Mouse (Mus musculus) liver, embryonic 11.5 days (tissue): ENCODE measurements at regions not wholly inside any gene's neighbourhood (a gene's known extent, or its start where the extent isn't known, plus 50 kb on each side); places are given as distances from the start of the nearest gene placed in this dataset.
A peak's percentile ranks its signal among the peaks of the same experiment; 100 is the strongest.

Experiments
- ATAC-seq: fragments of 200-750 bp; cut with Nextera tagmentation; replicated peaks from 2 replicates; pipeline ENCODE4 v1.8.0; 2017; ENCODE audit warnings: moderate number of reproducible peaks, mild to moderate bottlenecking, moderate TSS enrichment, moderate library complexity; ENCODE audit not compliant: low FRiP score
- DNase-seq: peaks from one replicate; pipeline ENCODE4 v3.0.0-alpha.2; 2017; ENCODE audit warnings: low spot score
- H3K27ac ChIP-seq: fragments of 300-500 bp; sonication (generic); 2 replicates; pipeline ENCODE4 v1.5.1; 2014; ENCODE audit warnings: mild to moderate bottlenecking, low read depth, low read length, control low read depth
- H3K27me3 ChIP-seq: fragments of 300-500 bp; sonication (generic); replicated peaks from 2 replicates; pipeline ENCODE4 v1.6.1; 2014; ENCODE audit warnings: low read length, mixed read lengths; ENCODE audit not compliant: control insufficient read depth, insufficient read depth
- H3K36me3 ChIP-seq: fragments of 300-500 bp; sonication (generic); 2 replicates; pipeline ENCODE4 v1.6.1; 2014; ENCODE audit warnings: mild to moderate bottlenecking, low read length, moderate library complexity, mixed read lengths; ENCODE audit not compliant: control insufficient read depth, insufficient read depth
- H3K4me1 ChIP-seq: fragments of 300-500 bp; sonication (generic); replicated peaks from 2 replicates; pipeline ENCODE4 v1.6.1; 2014; ENCODE audit warnings: low read length, mixed read lengths; ENCODE audit not compliant: control insufficient read depth, insufficient read depth
- H3K4me2 ChIP-seq: fragments of 300-500 bp; sonication (generic); 2 replicates; pipeline ENCODE4 v1.6.1; 2014; ENCODE audit warnings: mild to moderate bottlenecking, control low read depth, moderate library complexity
- H3K4me3 ChIP-seq: fragments of 300-500 bp; sonication (generic); 2 replicates; pipeline ENCODE4 v1.5.1; 2014; ENCODE audit warnings: low read depth, low read length, control low read depth
- H3K9ac ChIP-seq: fragments of 300-500 bp; sonication (generic); 2 replicates; pipeline ENCODE4 v1.6.1; 2014; ENCODE audit warnings: low read depth, low read length, control low read depth
- H3K9me3 ChIP-seq: fragments of 300-500 bp; sonication (generic); 2 replicates; pipeline ENCODE4 v1.6.1; 2016; ENCODE audit warnings: low read length, inconsistent platforms, mixed read lengths; ENCODE audit not compliant: control insufficient read depth
- WGBS: fragments of 180-500 bp; shearing (Covaris S2); extraction: QIAGEN DNeasy Blood & Tissue Kit; methylation state at CpG from one replicate; pipeline ENCODE4 v1.1.7; 2014; 5-methylcytosine and 5-hydroxymethylcytosine counted together

DNA sequence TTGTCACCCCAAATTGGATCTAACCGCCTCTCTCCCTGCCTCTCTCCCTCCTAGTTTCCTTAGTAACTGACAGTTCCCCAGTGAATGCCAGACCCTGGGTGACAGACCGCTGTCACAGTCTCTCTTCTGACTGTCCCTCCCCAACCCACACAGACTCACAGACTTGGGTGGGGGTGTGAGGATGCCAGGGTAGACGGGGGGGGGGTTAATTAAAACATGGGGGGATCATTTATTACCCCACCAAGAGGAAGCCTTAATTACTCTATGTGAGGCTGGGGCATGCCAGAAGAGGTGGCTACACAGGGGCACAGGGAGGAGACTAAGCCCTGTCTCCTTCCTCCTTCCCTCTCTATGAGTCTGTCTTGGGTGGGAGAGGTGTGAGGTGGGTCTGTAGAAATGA, 261.1 kb upstream of the Gm4791 start:
- 42% methylated on average over 3 of the region's 3 CpGs for WGBS
- Histone ChIP-seq H3K4me3 (no peak overlapping the region), H3K27ac (no peak overlapping the region), H3K9ac (no peak overlapping the region), H3K9me3 (no peaks in the 10 kb centered on the region), H3K27me3 (no peaks in the 10 kb centered on the region), H3K4me1 (no peaks in the 10 kb centered on the region), H3K36me3 (no peaks in the 10 kb centered on the region), H3K4me2 (no peak overlapping the region)
- DNase-seq (no peak), ATAC-seq (no peak)

DNA sequence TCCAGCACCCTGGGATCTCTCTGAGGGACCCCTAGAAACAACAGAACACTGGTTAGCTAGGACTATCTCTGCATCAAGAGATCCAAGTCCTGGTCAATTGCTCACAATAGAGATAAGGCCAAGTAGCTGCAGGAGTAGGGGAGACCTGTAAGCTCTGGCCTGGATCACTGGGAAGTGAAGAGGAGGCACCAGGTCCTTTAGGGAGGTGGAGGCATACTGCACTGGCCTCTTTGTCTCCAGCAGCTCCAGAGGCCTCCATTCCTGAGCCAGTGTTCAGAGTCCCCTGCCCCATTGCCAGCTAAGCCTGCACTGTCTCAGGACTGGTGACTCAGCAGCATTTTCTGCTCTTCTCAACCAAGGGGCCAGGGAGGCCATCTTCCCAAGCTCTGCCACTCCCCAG, 262.3 kb upstream of the Gm4791 start:
- Histone ChIP-seq H3K27me3 (no peaks in the 10 kb centered on the region), H3K27ac (no peak overlapping the region), H3K4me2 (no peak overlapping the region), H3K4me3 (no peak overlapping the region), H3K9ac (no peak overlapping the region), H3K36me3 (no peaks in the 10 kb centered on the region), H3K4me1 (no peaks in the 10 kb centered on the region), H3K9me3 (no peaks in the 10 kb centered on the region)
- DNase-seq (no peak), ATAC-seq (no peak)

DNA sequence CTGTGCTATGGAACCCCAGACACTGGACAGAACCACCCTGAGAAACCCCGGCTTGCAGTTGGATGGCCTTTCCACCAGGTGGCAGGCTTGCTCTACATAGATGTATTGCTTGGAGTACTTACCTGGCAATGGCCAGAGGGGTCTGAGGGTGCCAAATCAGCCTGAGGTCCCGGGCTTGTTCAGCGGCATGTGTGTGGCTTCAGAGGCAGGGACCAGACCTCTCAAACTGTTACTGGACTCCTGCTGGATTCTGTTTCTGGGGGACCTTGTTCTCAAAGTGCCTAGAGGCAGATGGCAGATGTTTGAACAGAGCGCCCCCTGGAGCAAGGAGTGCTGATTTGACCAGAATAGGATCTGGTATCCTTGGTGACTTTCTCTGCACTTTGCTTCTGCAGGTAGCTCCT, 262.9 kb upstream of the Gm4791 start:
- Histone ChIP-seq H3K4me1 (no peaks in the 10 kb centered on the region), H3K4me3 (no peak overlapping the region), H3K27ac (no peak overlapping the region), H3K9me3 (no peaks in the 10 kb centered on the region), H3K36me3 (no peaks in the 10 kb centered on the region), H3K27me3 (no peaks in the 10 kb centered on the region), H3K4me2 (no peak overlapping the region), H3K9ac (no peak overlapping the region)
- DNase-seq (peak; percentile 71), ATAC-seq (no peak)
- WGBS, result 5% methylated on average over 4 of the region's 4 CpGs

DNA sequence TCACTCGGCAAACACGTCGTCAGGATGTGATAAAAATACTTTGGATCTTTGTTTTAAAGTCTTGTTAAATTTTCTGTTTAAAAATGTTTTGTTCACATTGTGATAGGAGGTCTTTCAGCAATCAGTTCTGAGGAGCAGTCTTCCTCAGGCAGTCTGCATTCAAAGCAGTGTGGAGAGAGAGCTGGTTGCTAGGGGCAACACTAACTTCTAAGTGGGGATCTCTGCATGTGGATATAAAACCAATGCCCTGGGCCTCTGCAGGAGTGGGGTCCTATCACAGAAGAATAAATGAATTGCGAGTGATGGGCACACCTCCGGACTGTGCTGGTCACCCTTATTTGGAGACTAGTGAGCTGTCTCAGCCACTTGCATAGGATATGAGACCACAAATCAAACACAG, 270.1 kb upstream of the Gm4791 start:
- Histone ChIP-seq H3K27me3 (no peaks in the 10 kb centered on the region), H3K9me3 (no peaks in the 10 kb centered on the region), H3K4me3 (no peak overlapping the region), H3K36me3 (no peaks in the 10 kb centered on the region), H3K9ac (no peak overlapping the region), H3K4me1 (no peaks in the 10 kb centered on the region), H3K4me2 (no peak overlapping the region), H3K27ac (no peak overlapping the region)
- ATAC-seq, result no peak
- WGBS, result 73% methylated on average over 5 of the region's 5 CpGs
- DNase-seq, result no peak

DNA sequence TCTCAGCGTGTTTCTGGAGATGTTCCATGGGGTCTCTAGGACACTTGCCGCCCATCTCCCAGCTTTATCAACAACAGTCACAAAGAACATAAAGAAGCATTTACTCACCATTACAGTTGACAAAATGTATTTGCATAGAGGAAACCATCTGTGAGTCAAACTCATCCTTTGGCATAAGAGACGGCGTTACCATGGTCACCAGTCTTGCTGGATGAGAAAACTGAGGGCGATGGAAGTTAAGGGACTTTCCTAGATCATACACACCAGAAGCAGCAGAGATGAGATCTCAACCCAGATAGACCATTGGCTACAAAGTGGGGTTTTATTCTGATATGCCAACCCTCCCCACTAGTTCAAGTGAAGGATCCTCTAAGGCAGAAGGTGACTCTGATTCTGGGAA, 274.3 kb upstream of the Gm4791 start:
- ATAC-seq (no peak), DNase-seq (no peak)
- no peaks in the 10 kb centered on the region for H3K9me3 ChIP-seq
- H3K4me3 ChIP-seq, result no peak overlapping the region
- 86% methylated on average over 5 of the region's 5 CpGs for WGBS
- no peaks in the 10 kb centered on the region for H3K4me1 ChIP-seq
- H3K36me3 ChIP-seq, result no peaks in the 10 kb centered on the region
- no peak overlapping the region for H3K27ac ChIP-seq
- H3K27me3 ChIP-seq, result no peaks in the 10 kb centered on the region
- no peak overlapping the region for H3K9ac ChIP-seq
- H3K4me2 ChIP-seq, result no peak overlapping the region

DNA sequence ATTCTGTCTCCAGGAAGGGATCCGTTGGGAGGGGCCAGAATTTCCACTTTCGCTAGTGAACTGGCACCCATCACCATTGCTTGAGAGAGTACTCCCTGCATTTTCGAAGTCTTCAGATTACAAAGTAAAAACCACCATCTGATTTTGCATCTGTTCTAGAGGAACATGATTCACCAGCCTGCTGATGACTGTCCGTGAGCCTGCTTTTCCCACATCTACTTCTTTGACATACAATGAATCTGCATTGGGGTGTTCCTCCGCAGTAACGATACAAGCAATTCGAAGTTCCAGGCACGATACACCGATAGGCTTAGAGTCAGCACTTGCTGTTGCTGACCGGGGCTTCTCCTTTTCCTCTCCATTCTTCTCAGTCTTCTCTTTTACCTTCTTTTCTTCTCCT, 285.1 kb upstream of the Gm4791 start:
- Histone ChIP-seq H3K27ac (no peak overlapping the region), H3K4me2 (no peak overlapping the region), H3K4me1 (no peaks in the 10 kb centered on the region), H3K4me3 (no peak overlapping the region), H3K9me3 (no peaks in the 10 kb centered on the region), H3K27me3 (no peaks in the 10 kb centered on the region), H3K36me3 (no peaks in the 10 kb centered on the region), H3K9ac (no peak overlapping the region)
- ATAC-seq (no peak), DNase-seq (no peak)
- WGBS, result 82% methylated on average over 10 of the region's 10 CpGs

DNA sequence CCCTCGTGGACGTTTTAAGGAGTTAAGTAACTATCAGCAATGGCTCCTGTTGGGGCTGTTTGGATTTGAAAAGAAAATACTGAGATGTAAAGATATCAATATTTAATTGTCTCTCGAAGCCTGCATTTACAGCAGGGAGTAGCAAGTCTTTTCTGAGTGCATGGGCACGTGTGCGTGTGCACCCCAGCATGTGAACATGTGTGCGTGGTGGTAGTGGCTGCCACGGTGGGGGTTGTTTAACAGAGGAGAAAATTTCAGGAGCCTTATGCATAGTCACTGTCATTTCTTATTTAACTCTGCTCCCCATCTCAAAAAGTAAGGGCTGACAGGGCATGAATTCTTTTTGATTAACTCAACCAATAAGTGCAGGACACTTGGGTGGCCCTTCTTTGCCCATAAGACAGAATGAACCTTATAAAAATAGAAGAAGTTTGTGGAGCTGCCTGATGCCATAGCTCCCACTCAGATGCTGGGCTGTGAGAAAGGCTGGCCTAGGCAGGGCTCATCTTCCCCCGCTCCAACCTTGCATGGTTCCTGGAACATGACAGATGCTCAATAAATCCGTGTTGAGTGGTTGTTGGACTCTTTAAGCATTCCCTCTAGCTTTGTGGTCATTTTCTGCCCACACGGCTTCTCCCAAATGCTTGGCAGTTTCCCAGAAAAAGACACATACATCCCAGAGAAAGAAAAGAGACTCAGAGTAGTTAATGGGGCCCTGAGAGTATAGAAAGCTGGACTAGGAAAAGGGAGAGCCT, 294.2 kb upstream of the Gm4791 start:
- Histone ChIP-seq H3K36me3 (no peaks in the 10 kb centered on the region), H3K4me1 (no peaks in the 10 kb centered on the region), H3K9ac (no peak overlapping the region), H3K27ac (no peak overlapping the region), H3K27me3 (0 out of 2 replicates have a peak, but pooled peaks cover 3% of the 10 kb centered on the region), H3K4me2 (no peak overlapping the region), H3K9me3 (no peaks in the 10 kb centered on the region), H3K4me3 (no peak overlapping the region)
- 67% methylated on average over 10 of the region's 10 CpGs for WGBS
- DNase-seq, result no peak
- ATAC-seq, result no peak

DNA sequence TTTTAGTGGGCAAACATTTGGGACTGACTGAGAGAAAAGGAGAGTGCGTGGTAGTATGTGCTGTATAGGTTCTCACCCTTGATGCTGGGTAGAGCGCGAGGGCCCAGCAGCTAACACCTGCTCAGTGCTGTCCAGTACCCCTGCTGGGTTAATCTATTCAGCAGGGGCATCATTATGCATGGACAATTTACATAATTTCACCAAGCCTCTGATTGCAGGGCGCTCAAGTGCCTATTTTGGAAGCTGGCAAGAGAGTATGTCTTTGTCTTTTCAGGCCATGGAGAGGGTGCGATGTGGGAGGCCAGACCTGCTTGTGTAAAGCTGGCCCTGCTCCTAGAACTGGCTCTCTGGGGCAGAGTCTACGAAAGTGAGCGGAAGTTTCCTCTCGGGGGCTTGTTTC, 294.9 kb upstream of the Gm4791 start:
- DNase-seq, result no peak
- Histone ChIP-seq H3K9ac (no peak overlapping the region), H3K4me3 (no peak overlapping the region), H3K4me1 (no peaks in the 10 kb centered on the region), H3K4me2 (no peak overlapping the region), H3K36me3 (no peaks in the 10 kb centered on the region), H3K27ac (no peak overlapping the region), H3K9me3 (no peaks in the 10 kb centered on the region), H3K27me3 (0 out of 2 replicates have a peak, but pooled peaks cover 3% of the 10 kb centered on the region)
- WGBS, result 64% methylated on average over 8 of the region's 8 CpGs
- no peak for ATAC-seq

DNA sequence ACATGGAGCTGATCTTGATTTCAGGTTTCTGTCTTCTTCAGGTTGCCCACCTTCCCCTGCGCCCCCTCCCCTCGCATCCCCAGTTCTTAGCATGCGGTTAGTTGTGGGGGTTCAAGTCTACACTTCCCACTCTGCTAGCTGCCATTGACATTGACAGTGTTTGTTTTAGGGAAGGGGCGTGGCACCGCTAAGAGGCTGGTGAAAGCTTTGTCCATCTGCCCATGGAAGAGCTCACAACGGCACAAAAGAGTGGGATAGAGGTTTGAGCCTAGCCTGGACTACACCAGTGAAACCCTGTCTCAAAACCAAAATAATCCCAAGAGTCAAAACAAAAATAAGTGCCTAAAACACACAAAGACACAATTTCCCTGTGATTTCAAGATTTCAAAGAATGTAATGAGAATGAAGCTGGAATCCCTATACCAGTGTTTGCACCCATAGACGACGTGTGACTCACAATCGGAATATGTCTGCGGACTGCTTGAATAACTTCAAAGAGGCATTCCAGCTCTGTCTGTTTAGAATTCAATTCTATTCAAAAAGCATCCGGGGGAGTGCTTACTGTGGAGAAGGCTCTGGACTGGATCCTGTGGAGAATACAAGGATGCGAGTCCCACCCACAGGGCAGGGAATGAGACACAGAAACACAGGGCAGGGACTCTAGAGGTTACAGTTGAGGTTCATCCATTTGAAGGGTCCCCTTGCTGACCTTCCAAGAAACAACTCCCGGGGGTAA, 295.5 kb upstream of the Gm4791 start:
- H3K27ac ChIP-seq, result no peak overlapping the region
- 71% methylated on average over 13 of the region's 13 CpGs for WGBS
- no peak for ATAC-seq
- H3K36me3 ChIP-seq, result no peaks in the 10 kb centered on the region
- no peak overlapping the region for H3K9ac ChIP-seq
- no peaks in the 10 kb centered on the region for H3K4me1 ChIP-seq
- no peak for DNase-seq
- no peak overlapping the region for H3K4me3 ChIP-seq
- 0 out of 2 replicates have a peak, but pooled peaks cover 3% of the 10 kb centered on the region for H3K27me3 ChIP-seq
- no peak overlapping the region for H3K4me2 ChIP-seq
- H3K9me3 ChIP-seq, result no peaks in the 10 kb centered on the region
